Mouse (Mus musculus) testis, adult 2 months (tissue): ENCODE data around the gene Fcho2.

ENCODE experiments used
- CTCF ChIP-seq: fragments of 200-500 bp; IDR thresholded peaks from 2 replicates; pipeline ENCODE4 v1.5.1; 2012; ENCODE audit warnings: low read depth, mild to moderate bottlenecking, inconsistent platforms, low read length, moderate library complexity; ENCODE audit not compliant: control insufficient read depth, insufficient read depth, insufficient replicate concordance
- POLR2A ChIP-seq: fragments of 200-500 bp; IDR thresholded peaks from 2 replicates; pipeline ENCODE4 v1.6.1; 2012; ENCODE audit warnings: low read depth, mild to moderate bottlenecking, inconsistent platforms, low read length, moderate library complexity; ENCODE audit not compliant: control insufficient read depth

GRCm38 (mm10) chr13:98687931-98688330 is 127.3 kb downstream of the Fcho2 start:
- TF ChIP-seq CTCF: no peak
- TF ChIP-seq POLR2A: no peak
